Mouse (Mus musculus): ENCODE measurements at regions not wholly inside any gene's neighbourhood (a gene's known extent, or its start where the extent isn't known, plus 50 kb on each side); places are given as distances from the start of the nearest gene placed in this dataset.

- 0 out of 2 replicates have a peak, but pooled peaks have one; percentile 25 for ATAC-seq
- DNase-seq (ENCODE audit: low spot score): peak; percentile 15
- no peak overlapping the region for H3K9ac ChIP-seq (replicated peaks; ENCODE audit: low read depth)
- H3K4me1 ChIP-seq (ENCODE audit: insufficient read depth, low read depth, low read length): no peaks in the 10 kb centered on the region; the same call in 1 of the 2 replicates
- H3K9me3 ChIP-seq (ENCODE audit: low read length): no peaks in the 10 kb centered on the region
- H3K4me2 ChIP-seq (replicated peaks; ENCODE audit: low read depth, low read length): no peak overlapping the region
- no peak overlapping the region for H3K4me3 ChIP-seq (ENCODE audit: low read depth, low read length)
- 17% methylated on average over 5 of the region's 5 CpGs for WGBS
- no peaks in the 10 kb centered on the region for H3K36me3 ChIP-seq (ENCODE audit: insufficient read depth, low read length)
- no peak for TF ChIP-seq EP300 (IDR thresholded peaks at IDR 0.05)
- TF ChIP-seq CTCF (IDR thresholded peaks at IDR 0.05): no peak
- H3K27ac ChIP-seq (ENCODE audit: low read length): no peak overlapping the region
- no peaks in the 10 kb centered on the region for H3K27me3 ChIP-seq (replicated peaks; ENCODE audit: insufficient read depth, low read length)
These were observed 132.9 kb upstream of the Tsc22d1 start for GRCm38 (mm10) chr14:76281867-76282266.

GRCm38 (mm10) chr14:76287768-76288167, 127.0 kb upstream of the Tsc22d1 start:
- Histone ChIP-seq H3K27ac (ENCODE audit: low read length) (no peak overlapping the region), H3K9ac (replicated peaks; ENCODE audit: low read depth) (no peak overlapping the region), H3K27me3 (replicated peaks; ENCODE audit: insufficient read depth, low read length) (no peaks in the 10 kb centered on the region), H3K36me3 (ENCODE audit: insufficient read depth, low read length) (no peaks in the 10 kb centered on the region), H3K9me3 (ENCODE audit: low read length) (no peaks in the 10 kb centered on the region), H3K4me3 (ENCODE audit: low read depth, low read length) (no peak overlapping the region), H3K4me1 (ENCODE audit: insufficient read depth, low read depth, low read length) (no peaks in the 10 kb centered on the region), H3K4me2 (replicated peaks; ENCODE audit: low read depth, low read length) (no peak overlapping the region)
- WGBS: 80% methylated on average over 8 of the region's 8 CpGs
- no peak for ATAC-seq
- no peak for DNase-seq (ENCODE audit: low spot score)
- TF ChIP-seq EP300 (IDR thresholded peaks at IDR 0.05) (no peak), CTCF (IDR thresholded peaks at IDR 0.05) (no peak)

- no peaks in the 10 kb centered on the region for H3K27me3 ChIP-seq (replicated peaks; ENCODE audit: insufficient read depth, low read length)
- no peaks in the 10 kb centered on the region for H3K9me3 ChIP-seq (ENCODE audit: low read length)
- no peak overlapping the region for H3K27ac ChIP-seq (ENCODE audit: low read length)
- DNase-seq (ENCODE audit: low spot score) (no peak), ATAC-seq (no peak)
- no peaks in the 10 kb centered on the region for H3K4me1 ChIP-seq (ENCODE audit: insufficient read depth, low read depth, low read length)
- WGBS: 78% methylated on average over 9 of the region's 9 CpGs
- H3K4me2 ChIP-seq (replicated peaks; ENCODE audit: low read depth, low read length): no peak overlapping the region
- H3K36me3 ChIP-seq (ENCODE audit: insufficient read depth, low read length): no peaks in the 10 kb centered on the region
- no peak overlapping the region for H3K4me3 ChIP-seq (ENCODE audit: low read depth, low read length)
- no peak for TF ChIP-seq CTCF (IDR thresholded peaks at IDR 0.05)
- no peak for TF ChIP-seq EP300 (IDR thresholded peaks at IDR 0.05)
- H3K9ac ChIP-seq (replicated peaks; ENCODE audit: low read depth): no peak overlapping the region
These were observed 124.3 kb upstream of the Tsc22d1 start for GRCm38 (mm10) chr14:76290401-76291018.

- no peak for ATAC-seq
- H3K9me3 ChIP-seq (ENCODE audit: low read length): no peaks in the 10 kb centered on the region
- no peak overlapping the region for H3K27ac ChIP-seq (ENCODE audit: low read length)
- no peaks in the 10 kb centered on the region for H3K36me3 ChIP-seq (ENCODE audit: insufficient read depth, low read length)
- DNase-seq (ENCODE audit: low spot score): no peak
- H3K9ac ChIP-seq (replicated peaks; ENCODE audit: low read depth): no peak overlapping the region
- no peak overlapping the region for H3K4me3 ChIP-seq (ENCODE audit: low read depth, low read length)
- no peaks in the 10 kb centered on the region for H3K4me1 ChIP-seq (ENCODE audit: insufficient read depth, low read depth, low read length)
- no peak for TF ChIP-seq CTCF (IDR thresholded peaks at IDR 0.05)
- H3K4me2 ChIP-seq (replicated peaks; ENCODE audit: low read depth, low read length): no peak overlapping the region
- 16% methylated on average over 4 of the region's 4 CpGs for WGBS
- H3K27me3 ChIP-seq (replicated peaks; ENCODE audit: insufficient read depth, low read length): no peaks in the 10 kb centered on the region
These were observed 122.5 kb upstream of the Tsc22d1 start for GRCm38 (mm10) chr14:76292211-76292610.

- TF ChIP-seq EP300 (IDR thresholded peaks at IDR 0.05): peak; percentile 71
- TF ChIP-seq CTCF (IDR thresholded peaks at IDR 0.05): no peak
- Histone ChIP-seq H3K9ac (replicated peaks; ENCODE audit: low read depth) (no peak overlapping the region), H3K4me1 (ENCODE audit: insufficient read depth, low read depth, low read length) (no peaks in the 10 kb centered on the region), H3K27ac (ENCODE audit: low read length) (no peak overlapping the region), H3K27me3 (replicated peaks; ENCODE audit: insufficient read depth, low read length) (no peaks in the 10 kb centered on the region), H3K4me3 (ENCODE audit: low read depth, low read length) (no peak overlapping the region), H3K36me3 (ENCODE audit: insufficient read depth, low read length) (no peaks in the 10 kb centered on the region), H3K4me2 (replicated peaks; ENCODE audit: low read depth, low read length) (0 out of 2 replicates have a peak overlapping the region, but pooled peaks have one; percentile 11), H3K9me3 (ENCODE audit: low read length) (no peaks in the 10 kb centered on the region)
- DNase-seq (ENCODE audit: low spot score): peak; percentile 80
- WGBS: 48% methylated on average over 18 of the region's 18 CpGs
- ATAC-seq: peak; percentile 91
These were observed 119.2 kb upstream of the Tsc22d1 start for GRCm38 (mm10) chr14:76295411-76296169.

- Histone ChIP-seq H3K9ac (replicated peaks; ENCODE audit: low read depth) (no peak overlapping the region), H3K27me3 (replicated peaks; ENCODE audit: insufficient read depth, low read length) (no peaks in the 10 kb centered on the region), H3K27ac (ENCODE audit: low read length) (no peak overlapping the region), H3K36me3 (ENCODE audit: insufficient read depth, low read length) (no peaks in the 10 kb centered on the region), H3K9me3 (ENCODE audit: low read length) (no peaks in the 10 kb centered on the region), H3K4me2 (replicated peaks; ENCODE audit: low read depth, low read length) (no peak overlapping the region), H3K4me3 (ENCODE audit: low read depth, low read length) (no peak overlapping the region), H3K4me1 (ENCODE audit: insufficient read depth, low read depth, low read length) (no peaks in the 10 kb centered on the region; the same call in 1 of the 2 replicates)
- TF ChIP-seq CTCF (IDR thresholded peaks at IDR 0.05) (no peak), EP300 (IDR thresholded peaks at IDR 0.05) (no peak)
- 75% methylated on average over 5 of the region's 5 CpGs for WGBS
- DNase-seq (ENCODE audit: low spot score) (no peak), ATAC-seq (no peak)
These were observed 116.9 kb upstream of the Tsc22d1 start for GRCm38 (mm10) chr14:76297864-76298263.
